ENCODE assay signal across 15 mouse cellular contexts in genomic region chr1:150165597-150165973, GRCm38 (mm10).
A peak's percentile ranks its signal among the peaks of the same experiment; 100 is the strongest.
DNase-seq lines count a peak whose midpoint lies in the region; ATAC-seq lines count a peak whose summit lies in the region.
"Had no signal": no experiment of that assay in that cellular context is flagged by ENCODE, and none has a peak within 500 bp of the region (broad histone marks: within the 10 kb centered on the region; RNA-seq: fewer than 3 reads in every experiment).

No protein-coding gene starts in this region.

- H3K9ac ChIP-seq in liver, embryonic 11.5 days (ENCODE audit: low read depth, low read length) = no peak overlapping the region
- H3K9ac ChIP-seq in liver, embryonic 16.5 days (ENCODE audit: low read depth, low read length) = no peak overlapping the region
- H3K9ac ChIP-seq in stomach, embryonic 15.5 days = no peak overlapping the region
- no peak overlapping the region for H3K9ac ChIP-seq in midbrain, embryonic 13.5 days (replicated peaks)
- H3K9ac ChIP-seq: heart, embryonic 15.5 days; kidney, embryonic 15.5 days had no signal

- no peaks in the 10 kb centered on the region for H3K36me3 ChIP-seq in liver, embryonic 11.5 days (ENCODE audit: control insufficient read depth, insufficient read depth, low read length)
- H3K36me3 ChIP-seq in liver, embryonic 16.5 days (ENCODE audit: control insufficient read depth, insufficient read depth) = no peaks in the 10 kb centered on the region
- no peaks in the 10 kb centered on the region for H3K36me3 ChIP-seq in stomach, embryonic 15.5 days
- no peaks in the 10 kb centered on the region for H3K36me3 ChIP-seq in midbrain, embryonic 13.5 days
- H3K36me3 ChIP-seq: forebrain, embryonic 10.5 days; heart, embryonic 15.5 days; kidney, embryonic 15.5 days had no signal

- no peaks in the 10 kb centered on the region for H3K9me3 ChIP-seq in liver, embryonic 11.5 days (ENCODE audit: control insufficient read depth, low read length)
- H3K9me3 ChIP-seq in liver, embryonic 16.5 days (replicated peaks; ENCODE audit: control insufficient read depth, low read length) = no peaks in the 10 kb centered on the region
- no peaks in the 10 kb centered on the region for H3K9me3 ChIP-seq in stomach, embryonic 15.5 days
- H3K9me3 ChIP-seq in midbrain, embryonic 13.5 days = no peaks in the 10 kb centered on the region
- H3K9me3 ChIP-seq: forebrain, embryonic 10.5 days; heart, embryonic 15.5 days; kidney, embryonic 15.5 days had no signal

- H3K4me3 ChIP-seq in liver, embryonic 11.5 days (ENCODE audit: low read depth, low read length) = no peak overlapping the region
- H3K4me3 ChIP-seq in liver, embryonic 16.5 days (ENCODE audit: low read depth, low read length) = no peak overlapping the region
- no peak overlapping the region for H3K4me3 ChIP-seq in stomach, embryonic 15.5 days (replicated peaks)
- H3K4me3 ChIP-seq in midbrain, embryonic 13.5 days (replicated peaks) = no peak overlapping the region
- H3K4me3 ChIP-seq: forebrain, embryonic 10.5 days; heart, embryonic 15.5 days; kidney, embryonic 15.5 days had no signal

- ATAC-seq in liver, embryonic 11.5 days (replicated peaks; ENCODE audit: low FRiP score) = peak; percentile 50
- ATAC-seq in granulocyte monocyte progenitor cell, adult 5-6 weeks (replicated peaks; ENCODE audit: poor library complexity, severe bottlenecking) = peak; percentile 48
- ATAC-seq in liver, embryonic 16.5 days (ENCODE audit: low read depth) = 0 out of 2 replicates have a peak, but pooled peaks have one; percentile 13
- ATAC-seq in stomach, embryonic 15.5 days (ENCODE audit: insufficient read depth, low FRiP score, low read depth) = no peak
- no peak for ATAC-seq in midbrain, embryonic 13.5 days

- H3K27ac ChIP-seq in liver, embryonic 11.5 days (ENCODE audit: low read depth, low read length) = no peak overlapping the region; the same call in 1 of the 2 replicates
- H3K27ac ChIP-seq in liver, embryonic 16.5 days (ENCODE audit: low read length) = peak overlapping the region; percentile 14; the same call in 1 of the 2 replicates
- H3K27ac ChIP-seq in stomach, embryonic 15.5 days = no peak overlapping the region
- no peak overlapping the region for H3K27ac ChIP-seq in midbrain, embryonic 13.5 days
- H3K27ac ChIP-seq: forebrain, embryonic 10.5 days; heart, embryonic 15.5 days; kidney, embryonic 15.5 days had no signal

- peak overlapping the region; percentile 59 for H3K4me2 ChIP-seq in liver, embryonic 11.5 days
- peak overlapping the region; percentile 33; the same call in 1 of the 2 replicates for H3K4me2 ChIP-seq in liver, embryonic 16.5 days (ENCODE audit: low read depth, low read length)
- peak overlapping the region; percentile 47 for H3K4me2 ChIP-seq in stomach, embryonic 15.5 days
- no peak overlapping the region for H3K4me2 ChIP-seq in midbrain, embryonic 13.5 days (replicated peaks)
- H3K4me2 ChIP-seq: heart, embryonic 15.5 days; kidney, embryonic 15.5 days had no signal

- WGBS in liver, embryonic 11.5 days = 52% methylated on average over 7 of the region's 7 CpGs
- 34% methylated on average over 7 of the region's 7 CpGs for WGBS in liver, embryonic 16.5 days (ENCODE audit: insufficient replicate concordance)
- 76% methylated on average over 7 of the region's 7 CpGs for WGBS in stomach, embryonic 15.5 days
- WGBS in midbrain, embryonic 13.5 days = 91% methylated on average over 7 of the region's 7 CpGs

- no peak for DNase-seq in liver, embryonic 11.5 days (ENCODE audit: low spot score)
- no peak for DNase-seq in liver
- no peak for DNase-seq in right cerebral cortex, adult 18-20 months
- DNase-seq in adrenal gland, adult 2 months = no peak
- DNase-seq: cerebellum, postnatal 36 days; gastrocnemius, postnatal 10 days; layer of hippocampus, adult 9-11 months; left cerebral cortex, postnatal 4 days had no signal

- H3K4me1 ChIP-seq in liver, embryonic 11.5 days (replicated peaks; ENCODE audit: control insufficient read depth, insufficient read depth, low read length) = no peaks in the 10 kb centered on the region; the same call in 1 of the 2 replicates
- H3K4me1 ChIP-seq in liver, embryonic 16.5 days (ENCODE audit: control insufficient read depth, low read depth, low read length) = no peaks in the 10 kb centered on the region
- no peaks in the 10 kb centered on the region for H3K4me1 ChIP-seq in stomach, embryonic 15.5 days
- H3K4me1 ChIP-seq in midbrain, embryonic 13.5 days (replicated peaks) = no peaks in the 10 kb centered on the region
- H3K4me1 ChIP-seq: heart, embryonic 15.5 days; kidney, embryonic 15.5 days had no signal

- no peaks in the 10 kb centered on the region for H3K27me3 ChIP-seq in liver, embryonic 11.5 days (replicated peaks; ENCODE audit: control insufficient read depth, insufficient read depth, low read length)
- H3K27me3 ChIP-seq in liver, embryonic 16.5 days (ENCODE audit: control insufficient read depth, insufficient read depth, low read depth, low read length) = no peaks in the 10 kb centered on the region
- no peaks in the 10 kb centered on the region for H3K27me3 ChIP-seq in stomach, embryonic 15.5 days (replicated peaks)
- H3K27me3 ChIP-seq in midbrain, embryonic 13.5 days = no peaks in the 10 kb centered on the region
- H3K27me3 ChIP-seq: heart, embryonic 15.5 days; kidney, embryonic 15.5 days had no signal

Comparison
In these comparisons a context has a peak if more than half of its experiments do, and no peak if none do; other contexts are left out.
1. ATAC-seq: peak in liver, embryonic 11.5 days (single experiment), granulocyte monocyte progenitor cell, adult 5-6 weeks (single experiment) and liver, embryonic 16.5 days (single experiment); none in stomach, embryonic 15.5 days (single experiment) and midbrain, embryonic 13.5 days (single experiment).